Mouse (Mus musculus): ENCODE results near the gene Hectd1. TPM values are rescaled to one million over a fixed set of nuclear protein-coding genes. Genes with fewer than 3 reads are reported as not detected.

Hectd1 gene
- polyA plus RNA-seq, 1 experiment from 2014 or later, result 37.0 TPM

DNA sequence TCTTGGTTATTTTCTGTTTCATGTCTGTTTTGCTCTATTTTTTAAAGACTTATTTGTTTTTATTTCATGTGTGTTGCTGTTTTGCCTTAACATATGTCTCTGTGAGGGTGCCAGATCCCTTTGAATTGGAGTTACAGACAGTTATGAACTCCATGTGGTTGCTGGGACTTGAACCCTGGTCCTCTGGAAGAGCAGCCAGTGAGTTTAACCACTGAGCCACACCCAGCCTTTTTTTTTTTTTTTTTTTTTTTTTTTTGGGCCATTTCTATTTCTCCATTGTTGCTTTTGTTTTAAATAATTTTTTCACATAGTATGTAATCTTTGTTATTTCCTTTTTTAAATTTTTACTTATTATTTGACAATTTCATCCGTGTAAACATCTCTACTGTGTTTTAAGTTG is 10.5 kb upstream of the Hectd1 start:
- Histone ChIP-seq H3K27me3 (peaks cover 4% of the 10 kb centered on the region; the same call in 1 of the 2 replicates), H3K9ac (replicated peaks) (no peak overlapping the region), H3K4me3 (replicated peaks) (no peak overlapping the region), H3K4me1 (replicated peaks) (peaks cover 16% of the 10 kb centered on the region), H3K9me3 (no peaks in the 10 kb centered on the region), H3K27ac (no peak overlapping the region), H3K36me3 (no peaks in the 10 kb centered on the region), H3K4me2 (replicated peaks) (no peak overlapping the region)
- WGBS, result 98% methylated on average over 1 of the region's 1 CpGs
- no peak for ATAC-seq

DNA sequence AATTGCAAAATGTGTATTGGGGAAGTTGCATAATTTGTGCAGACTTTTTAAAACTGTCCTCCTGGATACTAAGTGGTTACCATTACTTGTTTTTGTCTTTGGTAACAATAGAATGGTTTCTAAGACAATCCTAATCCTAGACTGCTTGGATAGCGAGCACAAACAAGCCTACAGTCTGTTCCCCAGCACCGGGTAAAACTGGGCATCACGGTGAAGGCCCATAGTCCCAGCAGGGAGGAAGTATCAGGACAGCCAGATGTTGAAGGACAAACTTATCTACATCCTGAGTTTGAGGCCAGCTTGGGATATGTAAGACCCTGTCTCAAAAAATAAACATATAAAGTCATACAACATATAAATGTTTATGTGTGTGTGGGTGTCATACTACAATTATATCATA is 5.9 kb upstream of the Hectd1 start:
- H3K9ac ChIP-seq (replicated peaks), result no peak overlapping the region
- peaks cover 5% of the 10 kb centered on the region for H3K4me1 ChIP-seq (replicated peaks)
- 0 out of 2 replicates have a peak, but pooled peaks cover 4% of the 10 kb centered on the region for H3K27me3 ChIP-seq
- 54% methylated on average over 3 of the region's 3 CpGs for WGBS
- no peaks in the 10 kb centered on the region for H3K36me3 ChIP-seq
- ATAC-seq, result no peak
- H3K27ac ChIP-seq, result no peak overlapping the region
- H3K9me3 ChIP-seq, result no peaks in the 10 kb centered on the region
- H3K4me3 ChIP-seq (replicated peaks), result no peak overlapping the region
- H3K4me2 ChIP-seq (replicated peaks), result no peak overlapping the region

DNA sequence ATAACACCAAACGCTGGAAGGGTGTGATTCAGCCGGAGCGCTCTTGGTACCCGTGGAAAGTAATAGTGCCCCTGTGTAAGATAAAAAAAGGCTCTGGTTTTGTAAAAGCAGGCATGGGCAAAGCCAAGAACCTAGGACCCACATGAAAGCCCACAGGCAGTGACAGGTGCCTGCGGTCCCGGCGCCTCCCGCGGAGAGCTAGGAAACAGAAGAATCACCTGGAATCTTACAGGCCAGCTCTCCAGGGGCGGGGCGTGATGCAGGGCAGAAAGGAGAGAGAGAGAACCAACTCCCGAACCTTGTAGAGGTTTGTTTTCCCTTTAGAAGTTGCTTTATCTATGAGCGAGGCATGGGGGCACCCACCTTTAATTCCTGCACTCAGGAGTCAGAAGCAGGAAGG is 2.6 kb upstream of the Hectd1 start:
- H3K4me1 ChIP-seq (replicated peaks), result peaks cover 22% of the 10 kb centered on the region
- no peaks in the 10 kb centered on the region for H3K9me3 ChIP-seq
- no peak overlapping the region for H3K27ac ChIP-seq
- H3K4me3 ChIP-seq (replicated peaks), result no peak overlapping the region
- 80% methylated on average over 13 of the region's 13 CpGs for WGBS
- no peaks in the 10 kb centered on the region for H3K36me3 ChIP-seq
- H3K9ac ChIP-seq (replicated peaks), result no peak overlapping the region
- no peak overlapping the region for H3K4me2 ChIP-seq (replicated peaks)
- no peak for ATAC-seq
- H3K27me3 ChIP-seq, result 0 out of 2 replicates have a peak, but pooled peaks cover 4% of the 10 kb centered on the region

DNA sequence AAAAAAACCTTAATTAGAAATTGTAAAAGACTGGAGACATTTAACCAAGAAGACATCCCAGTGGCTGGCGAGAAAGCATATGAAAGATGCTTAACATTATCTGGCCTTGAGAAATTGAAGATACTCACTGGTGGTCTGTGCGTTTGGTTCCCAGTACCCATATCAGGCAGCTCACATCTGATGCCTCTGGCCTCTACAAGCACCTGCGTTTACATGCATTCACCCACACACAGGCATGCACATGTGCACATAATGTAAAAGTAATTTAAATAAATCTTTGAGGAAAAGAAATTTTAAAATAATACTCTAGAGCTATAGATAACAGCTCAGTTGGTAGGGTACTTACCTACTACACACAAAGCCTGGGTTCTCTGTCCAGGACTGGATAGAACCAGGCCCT is 2.0 kb upstream of the Hectd1 start:
- WGBS, result 95% methylated on average over 3 of the region's 3 CpGs
- H3K4me2 ChIP-seq (replicated peaks), result no peak overlapping the region
- H3K9ac ChIP-seq (replicated peaks), result no peak overlapping the region
- no peak overlapping the region for H3K27ac ChIP-seq
- no peaks in the 10 kb centered on the region for H3K9me3 ChIP-seq
- 0 out of 2 replicates have a peak, but pooled peaks cover 4% of the 10 kb centered on the region for H3K27me3 ChIP-seq
- H3K36me3 ChIP-seq, result no peaks in the 10 kb centered on the region
- H3K4me1 ChIP-seq (replicated peaks), result peaks cover 25% of the 10 kb centered on the region
- ATAC-seq, result no peak
- H3K4me3 ChIP-seq (replicated peaks), result no peak overlapping the region

DNA sequence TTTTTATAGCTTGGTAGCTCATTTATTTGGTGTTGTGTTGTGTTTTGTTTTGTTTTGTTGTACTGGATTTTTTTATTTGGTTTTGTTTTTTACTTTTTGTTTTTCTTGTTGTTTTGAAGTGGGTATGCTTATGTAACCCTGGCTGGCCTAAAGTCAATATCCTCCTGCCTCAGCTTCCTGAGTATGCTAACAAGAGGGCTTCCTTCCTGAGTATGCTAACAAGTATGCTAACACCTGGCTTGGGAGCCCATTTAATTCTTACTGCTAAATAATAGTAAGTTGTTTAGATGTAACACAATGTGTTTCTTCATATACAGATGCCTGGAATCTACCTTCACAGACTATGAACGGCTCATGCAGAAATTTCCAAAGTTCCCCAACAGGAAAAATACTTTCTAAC is 1.3 kb upstream of the Hectd1 start:
- 90% methylated on average over 1 of the region's 1 CpGs for WGBS
- H3K4me3 ChIP-seq (replicated peaks), result no peak overlapping the region
- no peak overlapping the region for H3K27ac ChIP-seq
- H3K9me3 ChIP-seq, result no peaks in the 10 kb centered on the region
- H3K27me3 ChIP-seq, result 0 out of 2 replicates have a peak, but pooled peaks cover 4% of the 10 kb centered on the region
- no peak for ATAC-seq
- no peaks in the 10 kb centered on the region for H3K36me3 ChIP-seq
- H3K9ac ChIP-seq (replicated peaks), result no peak overlapping the region
- H3K4me1 ChIP-seq (replicated peaks), result peaks cover 25% of the 10 kb centered on the region
- peak overlapping the region; percentile 75; the same call in 1 of the 2 replicates for H3K4me2 ChIP-seq (replicated peaks)

DNA sequence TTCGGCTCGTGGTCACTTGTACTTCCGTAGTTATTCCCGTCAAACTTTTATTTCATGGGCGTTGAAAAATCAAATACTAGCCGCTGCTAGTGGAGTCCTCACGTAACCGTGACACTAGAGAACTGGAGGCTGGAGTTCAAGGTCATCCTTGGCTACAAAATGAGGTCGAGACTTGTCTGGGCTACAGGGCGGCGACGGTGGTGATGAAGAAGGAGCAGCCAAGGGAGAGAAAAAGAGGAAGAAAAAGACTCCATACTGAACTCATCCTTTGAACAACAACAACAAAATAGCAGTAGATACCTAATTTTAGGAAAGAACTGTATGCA is 704 bp upstream of the Hectd1 start:
- Histone ChIP-seq H3K4me3 (replicated peaks) (peak overlapping the region; percentile 94), H3K9me3 (no peaks in the 10 kb centered on the region), H3K4me1 (replicated peaks) (peaks cover 25% of the 10 kb centered on the region), H3K9ac (replicated peaks) (peak overlapping the region; percentile 97), H3K4me2 (replicated peaks) (peak overlapping the region; percentile 75), H3K27ac (peak overlapping the region; percentile 99), H3K36me3 (peaks cover 4% of the 10 kb centered on the region), H3K27me3 (0 out of 2 replicates have a peak, but pooled peaks cover 4% of the 10 kb centered on the region)
- under 1% methylated on average over 12 of the region's 12 CpGs for WGBS
- no peak for ATAC-seq

DNA sequence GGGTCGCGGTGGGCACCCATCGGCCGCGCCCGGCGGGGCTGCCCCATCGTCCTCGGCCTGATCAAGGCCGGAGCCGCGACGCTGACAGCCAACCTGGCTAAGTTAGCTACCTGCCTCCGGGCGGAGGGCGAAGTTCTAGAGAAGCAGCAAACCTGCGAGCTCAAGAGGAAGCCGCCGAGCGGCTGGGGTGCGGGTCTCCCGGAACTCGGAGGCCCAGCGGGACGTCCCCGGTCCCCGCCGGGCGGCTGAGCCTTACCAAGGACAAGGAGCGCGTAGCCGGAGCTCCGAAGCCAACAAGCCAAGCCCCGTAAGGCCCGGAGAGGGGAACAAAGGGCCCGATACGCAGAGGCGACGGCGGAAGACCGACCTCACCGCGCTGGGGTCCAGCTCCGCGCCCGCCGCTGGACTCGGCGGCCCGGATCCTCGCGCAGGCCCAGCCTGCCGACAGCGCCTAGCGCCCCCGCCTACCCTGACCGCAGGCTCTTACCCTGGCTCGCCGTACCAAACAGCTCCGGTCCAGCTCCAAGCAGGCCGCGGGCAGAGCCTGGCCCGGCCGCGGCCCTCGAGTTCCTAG is 533 bp downstream of the Hectd1 start:
- no peak; the same call in none of the 2 replicates for ATAC-seq
- Histone ChIP-seq H3K27ac (peak overlapping the region; percentile 99), H3K9me3 (no peaks in the 10 kb centered on the region), H3K4me3 (replicated peaks) (peak overlapping the region; percentile 94), H3K4me2 (replicated peaks) (peak overlapping the region; percentile 75), H3K4me1 (replicated peaks) (peaks cover 25% of the 10 kb centered on the region), H3K27me3 (0 out of 2 replicates have a peak, but pooled peaks cover 4% of the 10 kb centered on the region), H3K36me3 (peaks cover 12% of the 10 kb centered on the region), H3K9ac (replicated peaks) (peak overlapping the region; percentile 97)
- WGBS, result under 1% methylated on average over 66 of the region's 66 CpGs

DNA sequence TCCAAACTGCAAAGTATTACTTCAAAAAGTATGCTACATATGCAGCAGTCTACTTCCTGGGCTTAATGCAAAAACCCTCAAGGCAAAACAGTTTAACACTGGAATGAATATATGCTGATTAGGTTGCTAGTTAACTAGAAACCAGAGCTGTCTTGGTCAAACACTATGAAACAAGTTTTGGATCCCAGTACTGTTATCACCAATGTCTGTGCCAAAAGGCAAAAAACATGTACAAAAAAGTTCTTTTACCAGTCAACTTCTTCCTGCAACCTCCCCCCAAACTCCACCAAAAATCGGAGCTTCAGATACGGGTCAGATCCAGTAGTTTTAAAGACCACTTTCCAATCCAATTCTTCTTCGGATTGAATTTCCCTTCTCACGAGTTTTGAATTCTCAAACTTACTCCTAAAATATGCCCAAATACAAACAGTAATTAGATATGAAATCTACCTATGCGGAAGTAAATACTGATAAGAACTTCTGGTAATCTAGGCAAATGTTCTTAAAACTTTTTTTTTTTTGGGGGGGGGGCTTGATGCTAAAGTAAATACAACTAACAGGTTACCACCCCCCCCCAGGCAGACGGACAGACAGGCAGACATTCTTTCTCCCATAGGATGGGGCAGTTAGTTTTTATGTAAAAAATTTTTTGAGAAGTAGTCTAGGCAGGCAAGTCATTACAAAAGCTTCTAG is 1.2 kb downstream of the Hectd1 start:
- Histone ChIP-seq H3K27ac (peak overlapping the region; percentile 99), H3K9me3 (no peaks in the 10 kb centered on the region), H3K9ac (replicated peaks) (peak overlapping the region; percentile 97), H3K4me3 (replicated peaks) (peak overlapping the region; percentile 94), H3K4me1 (replicated peaks) (peaks cover 29% of the 10 kb centered on the region), H3K36me3 (peaks cover 12% of the 10 kb centered on the region), H3K4me2 (replicated peaks) (peak overlapping the region; percentile 75), H3K27me3 (0 out of 2 replicates have a peak, but pooled peaks cover 4% of the 10 kb centered on the region)
- WGBS, result 28% methylated on average over 6 of the region's 6 CpGs
- no peak for ATAC-seq

DNA sequence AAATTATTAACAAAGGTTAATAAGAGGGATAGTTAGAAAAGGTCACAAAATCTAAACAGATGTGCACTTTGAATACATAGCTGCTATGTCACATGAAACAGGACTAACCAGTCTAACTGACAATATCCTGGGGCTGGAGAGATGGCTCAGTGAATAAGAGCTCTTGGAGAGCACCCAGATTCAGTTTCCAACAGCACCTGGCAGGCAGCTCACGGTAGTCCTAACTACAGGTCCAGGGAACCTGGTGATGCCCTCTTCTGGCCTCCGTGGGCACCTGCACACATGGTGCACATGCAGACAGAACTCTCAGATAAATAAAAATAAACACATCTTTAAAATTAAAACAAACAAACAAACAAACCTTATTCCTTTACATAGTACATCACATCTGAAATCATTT is 4.0 kb downstream of the Hectd1 start:
- H3K9me3 ChIP-seq, result no peaks in the 10 kb centered on the region
- H3K36me3 ChIP-seq, result peaks cover 12% of the 10 kb centered on the region
- no peak overlapping the region for H3K27ac ChIP-seq
- peaks cover 29% of the 10 kb centered on the region for H3K4me1 ChIP-seq (replicated peaks)
- no peak overlapping the region for H3K4me3 ChIP-seq (replicated peaks)
- no peak for ATAC-seq
- WGBS, result 82% methylated on average over 2 of the region's 2 CpGs
- H3K9ac ChIP-seq (replicated peaks), result no peak overlapping the region
- H3K4me2 ChIP-seq (replicated peaks), result no peak overlapping the region
- H3K27me3 ChIP-seq, result no peaks in the 10 kb centered on the region

DNA sequence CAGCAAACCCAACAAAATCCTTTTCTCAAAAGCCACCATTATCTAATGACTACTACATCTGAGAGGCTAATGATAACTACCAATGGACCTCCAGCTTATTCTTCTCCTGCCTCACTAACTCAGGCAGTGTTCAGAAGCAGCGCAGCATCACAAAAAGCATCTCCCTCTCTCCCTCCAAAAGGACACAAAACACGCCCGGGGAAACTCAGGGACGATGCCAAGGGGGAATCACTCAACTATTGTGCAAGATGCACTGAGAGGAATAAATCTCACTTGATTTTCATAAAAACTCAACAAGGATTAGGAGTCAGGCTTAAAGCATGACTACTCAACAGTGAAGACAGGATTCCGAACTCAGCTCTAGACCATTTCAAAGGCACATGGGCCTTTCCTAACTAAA is 6.0 kb downstream of the Hectd1 start:
- Histone ChIP-seq H3K4me3 (replicated peaks) (no peak overlapping the region), H3K27ac (no peak overlapping the region), H3K9me3 (no peaks in the 10 kb centered on the region), H3K36me3 (peaks cover 12% of the 10 kb centered on the region), H3K9ac (replicated peaks) (no peak overlapping the region), H3K4me1 (replicated peaks) (peaks cover 24% of the 10 kb centered on the region), H3K27me3 (no peaks in the 10 kb centered on the region), H3K4me2 (replicated peaks) (no peak overlapping the region)
- ATAC-seq, result no peak
- 68% methylated on average over 5 of the region's 5 CpGs for WGBS

DNA sequence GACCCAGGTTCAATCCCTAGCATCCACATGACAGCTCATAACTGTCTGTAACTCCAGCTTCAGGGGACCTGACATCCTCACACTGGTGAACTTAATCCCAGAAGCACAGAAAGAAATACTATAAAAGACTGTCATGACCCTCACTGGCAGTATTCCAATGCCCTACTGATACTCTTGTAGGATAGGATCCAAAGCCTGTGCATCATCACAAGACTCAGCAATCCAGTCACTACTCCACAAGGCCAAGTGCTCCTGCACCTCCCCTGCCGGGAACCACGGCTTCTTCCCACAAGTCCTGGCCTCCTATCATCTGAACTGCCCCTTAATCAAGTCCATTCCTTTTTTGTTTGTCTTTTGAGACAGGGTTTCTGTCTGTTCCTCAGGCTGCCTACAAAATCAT is 6.5 kb downstream of the Hectd1 start:
- ATAC-seq, result no peak
- H3K9me3 ChIP-seq, result no peaks in the 10 kb centered on the region
- H3K27me3 ChIP-seq, result no peaks in the 10 kb centered on the region
- H3K36me3 ChIP-seq, result peaks cover 12% of the 10 kb centered on the region
- no peak overlapping the region for H3K27ac ChIP-seq
- no peak overlapping the region for H3K4me3 ChIP-seq (replicated peaks)
- no peak overlapping the region for H3K9ac ChIP-seq (replicated peaks)
- WGBS, result 84% methylated on average over 2 of the region's 2 CpGs
- H3K4me1 ChIP-seq (replicated peaks), result peaks cover 22% of the 10 kb centered on the region
- H3K4me2 ChIP-seq (replicated peaks), result no peak overlapping the region

DNA sequence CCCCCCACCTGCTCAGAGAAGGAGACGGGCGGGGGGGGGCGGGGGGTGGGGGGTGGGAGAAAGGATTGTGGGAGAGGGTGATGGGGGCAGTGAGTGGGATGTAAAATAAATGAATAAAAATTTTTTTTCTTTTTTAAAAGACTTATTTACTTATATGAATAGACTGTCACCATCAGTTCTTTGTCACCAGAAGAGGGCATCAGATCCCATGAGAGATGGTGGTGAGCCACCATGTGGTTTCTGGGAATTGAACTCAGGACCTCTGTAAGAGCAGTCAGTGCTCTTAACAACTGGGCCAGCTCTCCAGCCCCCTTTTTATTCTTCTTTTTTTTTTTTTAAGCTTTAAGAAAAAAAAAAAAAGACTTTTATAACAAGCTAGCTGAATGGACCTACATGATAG is 7.1 kb downstream of the Hectd1 start:
- H3K27me3 ChIP-seq, result no peaks in the 10 kb centered on the region
- 74% methylated on average over 3 of the region's 3 CpGs for WGBS
- H3K9me3 ChIP-seq, result no peaks in the 10 kb centered on the region
- peaks cover 12% of the 10 kb centered on the region for H3K36me3 ChIP-seq
- no peak for ATAC-seq
- H3K4me3 ChIP-seq (replicated peaks), result no peak overlapping the region
- H3K9ac ChIP-seq (replicated peaks), result no peak overlapping the region
- no peak overlapping the region for H3K4me2 ChIP-seq (replicated peaks)
- no peak overlapping the region for H3K27ac ChIP-seq
- peaks cover 16% of the 10 kb centered on the region for H3K4me1 ChIP-seq (replicated peaks)
